Mouse (Mus musculus) mammary gland, adult 2 months (tissue): Measurements from ENCODE around the gene Utp11. TPM values are rescaled to one million over a fixed set of nuclear protein-coding genes. Genes with fewer than 3 reads are reported as not detected.

ENCODE experiments used
- polyA plus RNA-seq: library from polyadenylated mRNA; depleted of rRNA; stranded (reverse); fragments of >200 nt; gene quantifications from 2 replicates; pipeline ENCODE4 v1.2.3, GENCODE M21; 2012; ENCODE audit warnings: low replicate concordance; rRNA removed

Utp11 gene
- polyA plus RNA-seq = 2.9 and 5.9 TPM in 2 replicates

GRCm38 (mm10) chr4:124693135-124693894 lies at the start of gene Utp11:
TSS of gene Utp11 (minus strand) at chr4:124693600.

DNA sequence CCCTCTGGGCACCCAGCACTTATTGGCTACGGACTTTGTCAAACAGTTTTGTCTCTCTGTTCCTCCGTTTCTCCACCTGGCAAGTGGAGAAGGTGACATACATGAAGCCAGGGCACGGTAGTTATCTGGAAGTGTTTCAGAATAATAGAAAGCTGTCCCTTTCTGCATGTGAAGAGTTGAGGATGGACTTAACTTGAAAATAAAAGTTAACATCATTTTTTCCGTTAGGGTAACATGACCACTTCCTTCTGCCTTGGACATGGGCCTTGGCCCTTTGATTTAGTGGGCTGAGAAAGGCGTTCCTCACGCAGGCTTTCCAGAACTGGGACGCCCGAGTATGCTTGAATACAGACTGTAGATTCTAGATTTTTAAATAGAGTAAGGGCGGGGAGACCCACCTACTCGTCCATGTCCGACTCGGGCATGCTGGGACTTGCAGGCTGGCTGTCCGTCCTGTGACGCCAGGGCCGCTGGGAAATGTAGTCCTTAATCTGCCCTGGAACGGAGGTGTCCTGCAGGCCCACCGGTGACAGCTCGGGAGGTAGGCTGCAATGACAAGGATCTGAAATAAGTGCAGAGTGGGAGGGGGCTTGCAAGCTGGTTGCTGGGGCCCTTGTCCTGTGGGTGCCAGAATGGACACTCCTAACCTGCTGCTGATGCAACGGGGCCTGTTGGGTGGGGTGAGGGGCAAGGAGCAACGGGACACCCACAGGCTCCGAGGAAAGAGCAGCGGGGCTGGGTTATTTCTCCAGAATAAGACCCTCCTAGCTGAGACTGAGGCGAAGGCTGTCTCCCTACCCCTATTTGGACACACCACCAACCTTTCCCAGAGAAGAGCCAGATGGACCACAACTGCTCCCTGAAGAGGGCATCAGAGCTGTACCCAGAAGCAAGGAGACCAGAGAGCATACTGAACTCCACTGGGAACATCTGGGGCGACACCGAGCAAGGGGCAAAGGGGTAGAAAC lies 48.3 kb upstream of the Utp11 start, which contains the start of gene Inpp5b:
Gene Inpp5b, plus strand, starts transcription at position 475 of the 968 bp plus-strand sequence.

DNA sequence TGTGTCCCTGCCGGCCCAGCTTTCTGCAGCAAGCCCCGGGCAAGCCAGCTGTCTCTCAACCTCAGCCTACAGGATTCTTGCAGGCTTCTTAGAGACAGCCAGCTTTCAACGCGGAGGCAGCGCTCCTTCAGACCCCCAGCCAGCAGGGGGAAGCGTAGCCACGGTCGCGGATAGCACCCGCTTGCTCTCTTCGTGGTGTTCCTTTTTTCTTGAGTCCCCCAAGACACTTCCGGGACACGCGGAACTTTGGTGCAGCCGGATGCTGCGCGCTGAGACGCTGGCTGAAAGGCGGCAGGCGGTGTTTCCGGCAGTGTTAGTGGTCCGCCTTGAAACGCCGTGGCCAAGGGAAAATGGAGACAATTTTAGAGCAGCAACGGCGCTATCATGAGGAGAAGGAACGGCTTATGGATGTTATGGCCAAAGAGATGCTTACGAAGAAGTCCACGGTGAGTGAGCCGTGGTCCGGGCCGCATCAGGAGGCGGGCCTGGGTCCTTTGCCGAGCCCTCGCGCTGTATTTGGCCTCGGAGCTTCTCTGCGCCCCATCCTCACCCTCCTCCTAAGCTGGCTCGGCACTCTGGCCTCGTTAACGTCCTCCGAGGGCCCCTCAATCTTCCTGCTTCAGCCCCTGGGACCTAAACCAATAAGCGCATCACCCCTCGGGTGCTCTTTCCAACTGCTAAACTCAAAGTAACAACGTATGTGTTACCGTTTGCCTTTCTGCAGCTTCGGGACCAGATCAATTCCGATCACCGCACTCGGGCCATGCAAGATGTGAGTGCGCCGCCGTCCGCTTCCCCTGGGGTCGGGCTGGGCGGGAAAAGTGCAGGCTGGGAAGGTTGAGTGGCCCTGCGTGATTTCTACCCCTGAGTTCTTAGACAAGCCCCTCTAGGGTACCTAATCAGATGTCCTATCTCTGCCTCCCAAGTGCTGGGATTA lies 21.4 kb upstream of the Utp11 start, which contains the start of gene Sf3a3:
Gene Sf3a3, plus strand, starts transcription at position 232 of the 937 bp plus-strand sequence.

DNA sequence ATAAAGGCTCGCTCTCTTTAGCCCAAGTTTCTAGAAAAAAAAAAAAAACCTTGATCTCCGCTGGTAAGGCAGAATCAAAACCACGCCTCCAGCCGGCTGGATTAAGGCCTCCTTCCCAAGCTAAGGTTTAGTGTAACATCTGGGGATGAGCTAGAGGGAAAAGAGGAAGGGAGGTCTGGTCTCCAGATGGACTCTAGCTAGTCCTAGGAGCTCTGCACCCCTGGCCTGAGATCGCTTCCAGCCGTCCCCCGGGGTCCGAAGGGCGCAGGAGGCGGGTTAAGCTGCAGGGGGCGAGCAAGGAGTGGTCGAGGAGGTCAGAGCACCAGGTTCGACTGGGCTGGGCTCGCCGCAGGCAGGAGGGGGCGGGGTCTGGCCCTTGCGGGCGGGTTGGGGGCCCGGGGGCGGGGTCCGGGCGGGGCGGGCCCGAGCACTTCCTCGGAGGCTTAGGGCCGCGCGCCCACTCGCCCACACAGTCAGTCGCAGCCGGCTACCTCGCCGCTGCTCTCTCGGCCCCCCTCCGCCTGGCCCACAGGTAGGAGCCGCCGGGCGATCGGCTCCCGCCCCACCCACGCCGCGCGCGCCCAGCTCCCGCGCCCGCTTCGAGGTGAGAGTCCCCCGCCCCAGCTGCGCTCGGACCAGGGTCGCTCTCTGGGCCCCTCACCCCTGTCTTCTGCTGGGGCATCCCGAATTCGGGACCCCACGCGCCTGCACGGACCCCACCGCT lies 7.0 kb upstream of the Utp11 start, which contains the start of gene Fhl3:
Gene Fhl3, plus strand, starts transcription at position 454 of the 724 bp plus-strand sequence.

GRCm38 (mm10) chr4:124656518-124656853 lies 36.9 kb downstream of the Utp11 start, which contains the start of gene Pou3f1:
TSS of gene Pou3f1 (plus strand) at chr4:124656807.

Other genes with a start within 250 kb of the Utp11 start
- not detected in 2 replicates for gene 3100002H09Rik, start 82.8 kb downstream of the Utp11 start, polyA plus RNA-seq
- 0.39 and 0.47 TPM in 2 replicates for gene Pou3f1, start 36.8 kb downstream of the Utp11 start, polyA plus RNA-seq
- gene Fhl3, start 7.1 kb upstream of the Utp11 start, polyA plus RNA-seq = 41.5 and 102 TPM in 2 replicates
- gene Sf3a3, start 21.2 kb upstream of the Utp11 start, polyA plus RNA-seq = 7.8 and 11.2 TPM in 2 replicates
- 31.4 and 60.4 TPM in 2 replicates for gene Inpp5b, start 48.2 kb upstream of the Utp11 start, polyA plus RNA-seq
- gene Mtf1, start 108.5 kb upstream of the Utp11 start, polyA plus RNA-seq = 7.1 and 8.2 TPM in 2 replicates
- gene Yrdc, start 157.1 kb upstream of the Utp11 start, polyA plus RNA-seq = 32.9 and 51.7 TPM in 2 replicates
- gene 1110065P20Rik, start 157.6 kb upstream of the Utp11 start, polyA plus RNA-seq = 36.2 and 51.3 TPM in 2 replicates
- gene Maneal, start 168.6 kb upstream of the Utp11 start, polyA plus RNA-seq = 0.99 and 1.1 TPM in 2 replicates
- 0.09 and 0.11 TPM in 2 replicates for gene Epha10, start 187.3 kb upstream of the Utp11 start, polyA plus RNA-seq
- gene 9930104L06Rik, start 243.4 kb upstream of the Utp11 start, polyA plus RNA-seq = 9.7 and 11.8 TPM in 2 replicates
- gene Cdca8, start 245.7 kb upstream of the Utp11 start, polyA plus RNA-seq = 2.2 and 5.8 TPM in 2 replicates